Mouse (Mus musculus) heart, postnatal 0 days (tissue): ENCODE results near the gene Sirt7. TPM values are rescaled to one million over a fixed set of nuclear protein-coding genes. Genes with fewer than 3 reads are reported as not detected.
A peak's percentile ranks its signal among the peaks of the same experiment; 100 is the strongest.
"Not testable (repeated sequence)": the region's sequence is repeated elsewhere in the genome, so short reads cannot be mapped to it uniquely, and the experiment has no call there.

Experiments used
- ATAC-seq: fragments of 200-750 bp; cut with Nextera tagmentation; 2 replicates; pipeline ENCODE4 v1.8.0; 2017; ENCODE audit warnings: low read depth, moderate number of reproducible peaks, moderate library complexity; ENCODE audit not compliant: insufficient read depth
- DNase-seq: peaks from one replicate; pipeline ENCODE4 v3.0.0-alpha.2; 2016; ENCODE audit warnings: low spot score
- H3K27ac ChIP-seq: fragments of 300-500 bp; sonication (generic); 2 replicates; pipeline ENCODE4 v1.5.1; 2014; ENCODE audit warnings: low read depth, mild to moderate bottlenecking
- H3K27me3 ChIP-seq: fragments of 300-500 bp; sonication (generic); 2 replicates; pipeline ENCODE4 v1.6.1; 2014; ENCODE audit warnings: low read length, mixed read lengths; ENCODE audit not compliant: control insufficient read depth, insufficient read depth
- H3K36me3 ChIP-seq: fragments of 300-500 bp; sonication (generic); replicated peaks from 2 replicates; pipeline ENCODE4 v1.6.1; 2014; ENCODE audit warnings: low read length, mixed read lengths; ENCODE audit not compliant: control insufficient read depth, insufficient read depth
- H3K4me1 ChIP-seq: fragments of 300-500 bp; sonication (generic); 2 replicates; pipeline ENCODE4 v1.6.1; 2014; ENCODE audit warnings: antibody characterized with exemption; ENCODE audit not compliant: control insufficient read depth, insufficient read depth
- H3K4me2 ChIP-seq: fragments of 300-500 bp; sonication (generic); 2 replicates; pipeline ENCODE4 v1.6.1; 2014; ENCODE audit warnings: low read depth, mild to moderate bottlenecking, low read length, moderate library complexity
- H3K4me3 ChIP-seq: fragments of 300-500 bp; sonication (generic); 2 replicates; pipeline ENCODE4 v1.5.1; 2014; ENCODE audit warnings: low read depth, low read length
- H3K9ac ChIP-seq: fragments of 300-500 bp; sonication (generic); replicated peaks from 2 replicates; pipeline ENCODE4 v1.6.1; 2014; ENCODE audit warnings: low read depth, low read length, mixed read lengths
- H3K9me3 ChIP-seq: fragments of 300-500 bp; sonication (generic); replicated peaks from 2 replicates; pipeline ENCODE4 v1.6.1; 2016; ENCODE audit warnings: low read length; ENCODE audit not compliant: control insufficient read depth
- CTCF ChIP-seq: IDR thresholded peaks from 2 replicates; pipeline ENCODE4 v1.5.1; 2016; ENCODE audit warnings: antibody characterized with exemption, control low read depth, low read depth
- EP300 ChIP-seq: IDR thresholded peaks from 2 replicates; pipeline ENCODE4 v1.6.1; 2016; ENCODE audit warnings: antibody characterized with exemption, low read depth
- WGBS: fragments of 180-500 bp; shearing (Covaris S2); extraction: QIAGEN DNeasy Blood & Tissue Kit; methylation state at CpG from one replicate; pipeline ENCODE4 v1.1.7; 2014; 5-methylcytosine and 5-hydroxymethylcytosine counted together
- polyA plus RNA-seq: library from polyadenylated mRNA; unstranded; fragments of >200 nt; fragmentation: Nextera tagmentation; extraction: Ambion mirVana; gene quantifications from 2 replicates; pipeline ENCODE4 v1.2.1, GENCODE M21; 2015
- total RNA-seq: library from RNA; depleted of rRNA; stranded (reverse); fragments of >200 nt; gene quantifications from 2 replicates; pipeline ENCODE4 v1.2.3, GENCODE M21; 2014; ENCODE audit warnings: low replicate concordance

Gene Sirt7
- total and polyA plus RNA-seq, 2 experiments from 2014 or later = 14.1 to 63.2 TPM

DNA sequence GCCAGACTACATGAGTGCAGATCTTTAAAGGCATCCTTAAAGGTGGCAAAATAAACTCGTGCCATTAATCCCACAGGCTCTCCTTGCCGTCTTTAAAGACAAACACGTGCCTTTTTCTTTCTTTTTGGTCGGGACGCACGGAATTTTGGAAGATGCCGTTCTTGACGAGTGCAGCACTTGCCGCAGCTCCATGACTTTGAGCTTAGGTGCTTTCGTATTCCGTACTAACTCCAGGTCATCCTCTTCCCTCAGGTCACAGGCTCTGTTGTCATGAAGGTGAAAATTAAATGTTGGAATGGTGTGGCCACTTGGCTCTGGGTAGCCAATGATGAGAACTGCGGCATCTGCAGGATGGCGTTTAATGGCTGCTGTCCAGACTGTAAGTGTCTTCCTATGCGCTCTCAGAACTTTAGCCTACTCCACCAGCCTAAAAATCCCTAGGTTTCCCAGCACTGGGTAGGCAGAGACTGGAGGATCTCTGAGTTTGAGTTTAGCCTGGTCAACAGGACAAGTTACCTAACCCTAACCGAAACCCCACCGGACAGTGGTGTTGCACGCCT lies 26.0 kb downstream of the Sirt7 start:
- no peaks in the 10 kb centered on the region for H3K9me3 ChIP-seq
- peak overlapping the region; percentile 89 for H3K4me3 ChIP-seq
- TF ChIP-seq CTCF (no peak), EP300 (no peak)
- peaks cover 12% of the 10 kb centered on the region for H3K4me1 ChIP-seq
- ATAC-seq (no peak), DNase-seq (no peak)
- H3K4me2 ChIP-seq = peak overlapping the region; percentile 71
- peak overlapping the region; percentile 79; the same call in 1 of the 2 replicates for H3K27ac ChIP-seq
- H3K27me3 ChIP-seq = no peaks in the 10 kb centered on the region
- peak overlapping the region; percentile 49; the same call in 1 of the 2 replicates for H3K9ac ChIP-seq
- WGBS = 42% methylated on average over 17 of the region's 17 CpGs
- H3K36me3 ChIP-seq = peaks cover 59% of the 10 kb centered on the region

DNA sequence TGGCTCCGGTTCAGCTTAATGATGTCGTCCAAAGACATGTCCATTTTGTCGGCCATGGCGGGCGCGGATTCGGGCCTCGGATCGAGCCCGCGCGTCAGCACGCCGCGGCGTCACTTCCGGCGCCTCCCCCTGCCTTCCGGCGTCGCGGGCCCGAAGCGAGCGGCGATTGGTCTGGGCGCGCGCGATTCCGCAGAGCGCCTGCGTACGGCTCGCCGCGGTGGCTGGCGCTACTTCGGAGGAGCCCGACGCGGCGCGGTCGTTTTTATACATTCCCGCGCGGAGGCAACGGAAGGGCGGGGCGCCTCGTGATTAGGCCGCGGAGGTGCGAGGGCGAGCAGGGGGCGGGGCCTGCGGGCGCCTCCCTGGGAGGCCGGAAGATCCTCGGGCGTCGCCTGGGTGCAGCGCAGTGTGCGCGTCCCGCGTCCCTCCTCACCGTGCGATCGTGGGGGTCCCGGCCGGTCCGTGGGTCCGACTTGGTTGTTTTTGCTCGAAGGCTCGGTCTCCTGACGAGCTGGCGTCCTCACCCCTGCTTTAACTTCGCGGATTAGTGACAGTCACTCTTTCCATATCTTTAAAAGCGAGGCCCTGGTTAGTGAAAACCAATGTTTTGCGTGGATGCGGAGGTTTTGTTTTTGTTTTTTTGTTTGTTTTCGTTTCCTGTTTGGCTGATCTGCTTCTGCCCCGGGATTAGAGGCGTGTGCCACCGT lies 26.6 kb downstream of the Sirt7 start, which contains the start of the genes Alyref and Anapc11:
Alyref (minus strand) TSS at position 83 of the 707 bp plus-strand sequence.
Anapc11 (plus strand) TSS at position 139 of the 707 bp plus-strand sequence.
- TF ChIP-seq CTCF (no peak), EP300 (peak; percentile 82; the same call in 1 of the 2 replicates)

GRCm38 (mm10) chr11:120597240-120598235 lies 27.5 kb downstream of the Sirt7 start:
- Histone ChIP-seq H3K4me1 (peaks cover 12% of the 10 kb centered on the region), H3K36me3 (peaks cover 58% of the 10 kb centered on the region), H3K9ac (peak overlapping the region; percentile 97), H3K4me2 (peak overlapping the region; percentile 92), H3K27me3 (no peaks in the 10 kb centered on the region), H3K4me3 (peak overlapping the region; percentile 89), H3K9me3 (no peaks in the 10 kb centered on the region), H3K27ac (peak overlapping the region; percentile 90)
- peak; percentile 41 for DNase-seq
- no peak for TF ChIP-seq EP300
- ATAC-seq = peak; percentile 36
- WGBS = 4% methylated on average over 82 of the region's 99 CpGs

More for the DNA sequence above, 26.6 kb downstream of the Sirt7 start, which contains the start of the genes Alyref and Anapc11:
- Histone ChIP-seq H3K9ac (peak within 1 kb of the TSS; percentile 97), H3K4me3 (peak within 1 kb of the TSS; percentile 89), H3K27ac (peak within 1 kb of the TSS; percentile 90), H3K4me1 (peaks cover 12% of the 10 kb centered on the region), H3K4me2 (peak within 1 kb of the TSS; percentile 92), H3K36me3 (peaks cover 59% of the 10 kb centered on the region), H3K27me3 (no peaks in the 10 kb centered on the region), H3K9me3 (no peaks in the 10 kb centered on the region)
- under 1% methylated on average over 87 of the region's 88 CpGs for whole genome bisulfite sequencing
- DNase-seq = peak; percentile 94
- peak; percentile 97 for ATAC-seq

GRCm38 (mm10) chr11:120588531-120588930 lies 36.5 kb downstream of the Sirt7 start:
- Histone ChIP-seq H3K4me2 (no peak overlapping the region), H3K4me1 (no peaks in the 10 kb centered on the region), H3K27ac (no peak overlapping the region), H3K4me3 (no peak overlapping the region), H3K36me3 (peaks cover 88% of the 10 kb centered on the region), H3K27me3 (no peaks in the 10 kb centered on the region), H3K9ac (no peak overlapping the region), H3K9me3 (no peaks in the 10 kb centered on the region)
- no peak for TF ChIP-seq CTCF
- TF ChIP-seq EP300 = no peak
- no peak for DNase-seq
- 78% methylated on average over 6 of the region's 6 CpGs for WGBS
- no peak for ATAC-seq

- TF ChIP-seq EP300 (no peak), CTCF (no peak)
- DNase-seq (no peak), ATAC-seq (no peak)
- Histone ChIP-seq H3K9me3 (no peaks in the 10 kb centered on the region), H3K36me3 (peaks cover 51% of the 10 kb centered on the region), H3K27me3 (no peaks in the 10 kb centered on the region), H3K4me3 (no peak overlapping the region), H3K4me1 (peaks cover 22% of the 10 kb centered on the region), H3K4me2 (no peak overlapping the region), H3K9ac (no peak overlapping the region), H3K27ac (no peak overlapping the region)
- 90% methylated on average over 1 of the region's 1 CpGs for WGBS
Measured at GRCm38 (mm10) chr11:120583937-120584336, 41.1 kb downstream of the Sirt7 start.

DNA sequence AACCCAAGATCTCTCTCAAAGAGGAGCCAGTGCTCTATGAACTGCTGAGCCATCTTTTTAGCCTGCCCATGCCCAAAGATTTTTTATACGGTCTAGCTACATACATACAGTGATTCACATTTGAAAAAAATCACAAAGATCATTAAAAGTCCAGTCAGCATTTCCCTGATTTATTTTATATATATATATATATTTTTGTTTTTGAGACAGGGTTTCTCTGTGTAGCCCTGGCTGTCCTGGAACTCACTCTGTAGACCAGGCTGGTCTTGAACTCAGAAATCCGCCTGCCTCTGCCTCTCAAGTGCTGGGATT lies 42.1 kb downstream of the Sirt7 start:
- H3K27ac ChIP-seq, DNase-seq, H3K9ac ChIP-seq, H3K4me3 ChIP-seq, H3K27me3 ChIP-seq, H3K9me3 ChIP-seq, ATAC-seq, H3K4me2 ChIP-seq: not testable (repeated sequence)
- Histone ChIP-seq H3K36me3 (peaks cover 51% of the 10 kb centered on the region), H3K4me1 (peaks cover 22% of the 10 kb centered on the region)
- 93% methylated on average over 2 of the region's 2 CpGs for WGBS
